Mouse (Mus musculus): ENCODE measurements around the gene Shc1. TPM values are rescaled to one million over a fixed set of nuclear protein-coding genes. Genes with fewer than 3 reads are reported as not detected.

Gene Shc1
- polyA plus RNA-seq, 1 experiment from 2014 or later, result 68.7 TPM

- Histone ChIP-seq H3K4me3 (ENCODE audit: low read depth, low read length) (peak overlapping the region; percentile 53), H3K27ac (ENCODE audit: low read length) (peak overlapping the region; percentile 97), H3K36me3 (ENCODE audit: control insufficient read depth, insufficient read depth, low read length) (peaks cover 28% of the 10 kb centered on the region), H3K9me3 (ENCODE audit: control insufficient read depth, low read depth, low read length) (no peaks in the 10 kb centered on the region), H3K4me1 (ENCODE audit: control insufficient read depth, insufficient read depth, low read length) (peaks cover 49% of the 10 kb centered on the region), H3K27me3 (ENCODE audit: control insufficient read depth, insufficient read depth, low read length) (no peaks in the 10 kb centered on the region), H3K4me2 (replicated peaks; ENCODE audit: low read depth, low read length) (peak overlapping the region; percentile 66), H3K9ac (replicated peaks; ENCODE audit: low read depth, low read length) (peak overlapping the region; percentile 54)
- ATAC-seq (ENCODE audit: insufficient number of reproducible peaks, insufficient read depth, low FRiP score, low read depth), result no peak
- 1% methylated on average over 9 of the region's 9 CpGs for WGBS
Observed at GRCm38 (mm10) chr3:89419571-89419970, 1.3 kb downstream of the Shc1 start.

GRCm38 (mm10) chr3:89419981-89420380 lies 1.7 kb downstream of the Shc1 start:
- Histone ChIP-seq H3K4me2 (replicated peaks; ENCODE audit: low read depth, low read length) (peak overlapping the region; percentile 66), H3K4me1 (ENCODE audit: control insufficient read depth, insufficient read depth, low read length) (peaks cover 50% of the 10 kb centered on the region), H3K27me3 (ENCODE audit: control insufficient read depth, insufficient read depth, low read length) (no peaks in the 10 kb centered on the region), H3K27ac (ENCODE audit: low read length) (peak overlapping the region; percentile 97), H3K9ac (replicated peaks; ENCODE audit: low read depth, low read length) (peak overlapping the region; percentile 54), H3K36me3 (ENCODE audit: control insufficient read depth, insufficient read depth, low read length) (peaks cover 27% of the 10 kb centered on the region), H3K9me3 (ENCODE audit: control insufficient read depth, low read depth, low read length) (no peaks in the 10 kb centered on the region), H3K4me3 (ENCODE audit: low read depth, low read length) (peak overlapping the region; percentile 53)
- WGBS, result 21% methylated on average over 3 of the region's 3 CpGs
- no peak for ATAC-seq (ENCODE audit: insufficient number of reproducible peaks, insufficient read depth, low FRiP score, low read depth)

GRCm38 (mm10) chr3:89420421-89420820 lies 2.2 kb downstream of the Shc1 start:
- peaks cover 50% of the 10 kb centered on the region for H3K4me1 ChIP-seq (ENCODE audit: control insufficient read depth, insufficient read depth, low read length)
- H3K27ac ChIP-seq (ENCODE audit: low read length), result peak overlapping the region; percentile 90
- H3K4me3 ChIP-seq (ENCODE audit: low read depth, low read length), result peak overlapping the region; percentile 59; the same call in 1 of the 2 replicates
- H3K9me3 ChIP-seq (ENCODE audit: control insufficient read depth, low read depth, low read length), result no peaks in the 10 kb centered on the region
- ATAC-seq (ENCODE audit: insufficient number of reproducible peaks, insufficient read depth, low FRiP score, low read depth), result no peak
- peaks cover 27% of the 10 kb centered on the region for H3K36me3 ChIP-seq (ENCODE audit: control insufficient read depth, insufficient read depth, low read length)
- H3K9ac ChIP-seq (replicated peaks; ENCODE audit: low read depth, low read length), result no peak overlapping the region
- H3K4me2 ChIP-seq (replicated peaks; ENCODE audit: low read depth, low read length), result peak overlapping the region; percentile 79
- H3K27me3 ChIP-seq (ENCODE audit: control insufficient read depth, insufficient read depth, low read length), result no peaks in the 10 kb centered on the region
- WGBS, result 36% methylated on average over 2 of the region's 2 CpGs

GRCm38 (mm10) chr3:89421002-89421774 lies 2.9 kb downstream of the Shc1 start:
- Histone ChIP-seq H3K4me3 (ENCODE audit: low read depth, low read length) (peak overlapping the region; percentile 59), H3K36me3 (ENCODE audit: control insufficient read depth, insufficient read depth, low read length) (peaks cover 24% of the 10 kb centered on the region), H3K27ac (ENCODE audit: low read length) (peak overlapping the region; percentile 90), H3K9ac (replicated peaks; ENCODE audit: low read depth, low read length) (peak overlapping the region; percentile 50), H3K27me3 (ENCODE audit: control insufficient read depth, insufficient read depth, low read length) (no peaks in the 10 kb centered on the region), H3K4me1 (ENCODE audit: control insufficient read depth, insufficient read depth, low read length) (peaks cover 50% of the 10 kb centered on the region), H3K4me2 (replicated peaks; ENCODE audit: low read depth, low read length) (peak overlapping the region; percentile 79), H3K9me3 (ENCODE audit: control insufficient read depth, low read depth, low read length) (no peaks in the 10 kb centered on the region)
- WGBS, result 1% methylated on average over 11 of the region's 11 CpGs
- peak; percentile 84 for ATAC-seq (ENCODE audit: insufficient number of reproducible peaks, insufficient read depth, low FRiP score, low read depth)

GRCm38 (mm10) chr3:89421810-89422473 lies 3.7 kb downstream of the Shc1 start:
- ATAC-seq (ENCODE audit: insufficient number of reproducible peaks, insufficient read depth, low FRiP score, low read depth), result no peak
- H3K27ac ChIP-seq (ENCODE audit: low read length), result peak overlapping the region; percentile 90
- H3K9me3 ChIP-seq (ENCODE audit: control insufficient read depth, low read depth, low read length), result no peaks in the 10 kb centered on the region
- H3K4me1 ChIP-seq (ENCODE audit: control insufficient read depth, insufficient read depth, low read length), result peaks cover 43% of the 10 kb centered on the region
- peak overlapping the region; percentile 59 for H3K4me3 ChIP-seq (ENCODE audit: low read depth, low read length)
- WGBS, result 8% methylated on average over 22 of the region's 22 CpGs
- peak overlapping the region; percentile 50 for H3K9ac ChIP-seq (replicated peaks; ENCODE audit: low read depth, low read length)
- H3K27me3 ChIP-seq (ENCODE audit: control insufficient read depth, insufficient read depth, low read length), result no peaks in the 10 kb centered on the region
- H3K36me3 ChIP-seq (ENCODE audit: control insufficient read depth, insufficient read depth, low read length), result peaks cover 24% of the 10 kb centered on the region
- peak overlapping the region; percentile 79 for H3K4me2 ChIP-seq (replicated peaks; ENCODE audit: low read depth, low read length)

GRCm38 (mm10) chr3:89422556-89423205 lies 4.4 kb downstream of the Shc1 start:
- 58% methylated on average over 6 of the region's 6 CpGs for WGBS
- H3K27ac ChIP-seq (ENCODE audit: low read length), result peak overlapping the region; percentile 39; the same call in 1 of the 2 replicates
- peaks cover 32% of the 10 kb centered on the region for H3K36me3 ChIP-seq (ENCODE audit: control insufficient read depth, insufficient read depth, low read length)
- peak overlapping the region; percentile 79 for H3K4me2 ChIP-seq (replicated peaks; ENCODE audit: low read depth, low read length)
- no peak for ATAC-seq (ENCODE audit: insufficient number of reproducible peaks, insufficient read depth, low FRiP score, low read depth)
- H3K9ac ChIP-seq (replicated peaks; ENCODE audit: low read depth, low read length), result peak overlapping the region; percentile 50
- H3K27me3 ChIP-seq (ENCODE audit: control insufficient read depth, insufficient read depth, low read length), result no peaks in the 10 kb centered on the region
- peaks cover 43% of the 10 kb centered on the region for H3K4me1 ChIP-seq (ENCODE audit: control insufficient read depth, insufficient read depth, low read length)
- no peaks in the 10 kb centered on the region for H3K9me3 ChIP-seq (ENCODE audit: control insufficient read depth, low read depth, low read length)
- H3K4me3 ChIP-seq (ENCODE audit: low read depth, low read length), result peak overlapping the region; percentile 59

GRCm38 (mm10) chr3:89424416-89425140 lies 6.3 kb downstream of the Shc1 start:
- peaks cover 42% of the 10 kb centered on the region for H3K4me1 ChIP-seq (ENCODE audit: control insufficient read depth, insufficient read depth, low read length)
- 83% methylated on average over 5 of the region's 5 CpGs for WGBS
- no peak overlapping the region for H3K27ac ChIP-seq (ENCODE audit: low read length)
- ATAC-seq (ENCODE audit: insufficient number of reproducible peaks, insufficient read depth, low FRiP score, low read depth), result no peak
- H3K4me3 ChIP-seq (ENCODE audit: low read depth, low read length), result no peak overlapping the region
- H3K9ac ChIP-seq (replicated peaks; ENCODE audit: low read depth, low read length), result no peak overlapping the region
- peaks cover 38% of the 10 kb centered on the region for H3K36me3 ChIP-seq (ENCODE audit: control insufficient read depth, insufficient read depth, low read length)
- H3K4me2 ChIP-seq (replicated peaks; ENCODE audit: low read depth, low read length), result no peak overlapping the region
- H3K27me3 ChIP-seq (ENCODE audit: control insufficient read depth, insufficient read depth, low read length), result no peaks in the 10 kb centered on the region
- H3K9me3 ChIP-seq (ENCODE audit: control insufficient read depth, low read depth, low read length), result no peaks in the 10 kb centered on the region

- Histone ChIP-seq H3K36me3 (ENCODE audit: control insufficient read depth, insufficient read depth, low read length) (peaks cover 38% of the 10 kb centered on the region), H3K9ac (replicated peaks; ENCODE audit: low read depth, low read length) (no peak overlapping the region), H3K9me3 (ENCODE audit: control insufficient read depth, low read depth, low read length) (no peaks in the 10 kb centered on the region), H3K4me1 (ENCODE audit: control insufficient read depth, insufficient read depth, low read length) (peaks cover 37% of the 10 kb centered on the region), H3K27ac (ENCODE audit: low read length) (no peak overlapping the region), H3K27me3 (ENCODE audit: control insufficient read depth, insufficient read depth, low read length) (no peaks in the 10 kb centered on the region), H3K4me2 (replicated peaks; ENCODE audit: low read depth, low read length) (no peak overlapping the region), H3K4me3 (ENCODE audit: low read depth, low read length) (no peak overlapping the region)
- WGBS, result 80% methylated on average over 5 of the region's 5 CpGs
- no peak for ATAC-seq (ENCODE audit: insufficient number of reproducible peaks, insufficient read depth, low FRiP score, low read depth)
Observed at GRCm38 (mm10) chr3:89425141-89425525, 6.9 kb downstream of the Shc1 start.
